Mouse (Mus musculus): ENCODE results near the gene Foxp1.

Gene Foxp1

GRCm38 (mm10) chr6:98975918-98976317 lies 546.6 kb downstream of the Foxp1 start:
- DNase-seq: no peak

GRCm38 (mm10) chr6:98973433-98973832 lies 549.1 kb downstream of the Foxp1 start:
- no peak for DNase-seq

DNA sequence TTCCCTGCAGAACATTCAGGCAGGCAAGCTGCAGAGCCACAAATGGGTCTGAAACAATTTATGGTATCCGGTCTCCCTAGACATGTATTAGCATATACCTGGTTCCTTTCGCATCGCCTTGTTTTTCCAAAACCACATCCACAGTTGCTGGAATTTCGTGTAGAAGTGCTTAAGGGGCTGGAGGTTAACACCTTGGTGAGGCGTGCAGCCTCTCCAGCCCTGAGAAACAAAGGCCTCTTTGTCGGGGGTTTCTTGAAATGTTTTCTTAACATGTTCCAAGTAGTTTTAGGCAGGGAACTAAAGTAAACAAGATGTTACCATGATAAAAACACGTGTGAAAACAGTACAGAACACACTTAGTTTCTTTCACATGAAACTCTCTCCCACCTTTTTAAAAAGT lies 550.1 kb downstream of the Foxp1 start:
- DNase-seq: no peak

GRCm38 (mm10) chr6:98959333-98959732 lies 563.2 kb downstream of the Foxp1 start:
- DNase-seq: no peak

- no peak for DNase-seq
These were observed 565.9 kb downstream of the Foxp1 start for GRCm38 (mm10) chr6:98956522-98957169.

- DNase-seq: no peak
These were observed 566.8 kb downstream of the Foxp1 start for GRCm38 (mm10) chr6:98955706-98956105.

- no peak for DNase-seq
These were observed 568.1 kb downstream of the Foxp1 start for GRCm38 (mm10) chr6:98954439-98954838.

- no peak for DNase-seq
These were observed 572.8 kb downstream of the Foxp1 start for GRCm38 (mm10) chr6:98949703-98950191.

DNA sequence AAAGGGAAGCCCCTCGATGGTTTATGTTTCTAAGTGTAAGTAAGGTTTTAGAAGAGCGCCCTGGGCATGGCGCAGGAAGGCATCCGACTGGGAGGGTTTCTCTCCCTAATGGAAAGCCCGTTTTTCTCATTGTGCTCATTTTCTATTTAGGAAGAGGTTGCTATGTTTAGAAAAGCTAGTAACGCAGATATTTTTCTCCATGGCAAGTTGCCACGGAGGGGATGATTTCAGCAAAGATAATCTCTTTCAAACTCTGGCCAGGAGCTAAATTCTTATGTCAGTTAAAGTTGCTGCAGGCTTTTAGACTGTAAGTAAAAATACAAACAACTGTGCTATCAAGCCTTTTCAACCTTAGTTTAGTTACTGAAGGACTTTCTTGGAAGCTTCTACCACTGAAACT lies 573.2 kb downstream of the Foxp1 start:
- no peak for DNase-seq

- DNase-seq: no peak
These were observed 574.1 kb downstream of the Foxp1 start for GRCm38 (mm10) chr6:98948153-98949141.

- DNase-seq: no peak
These were observed 574.9 kb downstream of the Foxp1 start for GRCm38 (mm10) chr6:98947486-98948152.

GRCm38 (mm10) chr6:98946731-98947130 lies 575.8 kb downstream of the Foxp1 start:
- DNase-seq: no peak

DNA sequence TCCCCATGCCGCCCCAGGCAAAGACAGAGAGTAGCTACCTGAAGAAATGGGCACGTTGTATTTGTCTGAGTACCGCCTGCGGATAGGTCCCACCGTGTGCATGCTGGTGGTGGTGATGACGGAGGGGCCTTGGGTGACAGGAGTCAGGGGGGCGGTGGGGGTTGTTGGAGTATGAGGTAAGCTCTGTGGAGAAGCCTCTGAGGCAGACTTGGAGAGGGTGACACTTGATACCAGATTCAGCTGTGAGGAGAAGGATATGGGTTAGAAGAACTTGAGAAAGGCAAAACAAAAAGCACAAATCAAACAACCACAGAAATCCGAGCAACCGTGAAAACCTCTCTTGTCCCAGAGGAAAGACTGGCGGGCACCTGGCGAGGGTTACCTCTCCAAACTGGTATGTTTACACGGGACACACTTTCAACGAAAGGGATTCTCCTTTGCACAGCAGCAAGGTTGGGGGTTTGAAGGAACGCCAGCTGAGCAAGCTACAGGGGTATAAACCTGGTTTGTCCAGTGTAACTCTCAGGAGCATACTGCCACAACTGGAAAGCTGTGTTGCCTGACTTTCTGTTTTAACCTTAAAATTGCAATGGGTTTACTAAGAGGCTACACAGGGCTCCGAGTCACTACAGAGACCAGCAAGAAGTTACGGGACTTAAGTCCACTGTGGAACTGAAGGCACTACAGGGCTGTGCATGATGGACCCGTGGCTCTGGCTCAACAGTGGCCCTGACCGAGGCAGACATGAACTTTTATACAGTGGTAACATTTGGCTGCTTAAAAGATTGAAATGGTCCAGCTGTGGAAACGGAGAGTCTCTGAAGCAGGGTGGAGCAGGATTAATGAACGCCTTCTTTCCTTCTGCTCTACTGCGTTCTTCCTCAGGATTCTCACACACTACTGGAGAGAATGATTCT lies 576.8 kb downstream of the Foxp1 start:
- DNase-seq: no peak

DNA sequence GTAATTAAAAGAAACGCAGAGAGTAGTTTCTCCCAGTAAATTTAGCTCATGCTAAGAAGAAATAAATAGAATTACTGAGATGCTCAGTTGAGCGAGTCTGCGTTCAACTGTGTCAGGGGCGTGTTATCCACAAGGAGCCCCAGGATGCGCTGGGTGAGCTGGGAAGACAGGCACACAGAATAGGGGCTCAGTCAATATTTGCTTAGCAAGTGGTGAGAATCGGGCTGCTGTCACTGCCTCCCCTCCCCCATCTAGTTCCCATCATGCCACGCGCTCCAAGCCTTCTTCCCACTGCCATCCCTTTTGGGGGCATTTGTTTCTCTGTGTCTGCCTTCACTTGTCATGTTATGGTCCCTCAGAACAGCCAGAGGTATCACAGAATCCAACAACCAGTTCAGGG lies 584.2 kb downstream of the Foxp1 start:
- DNase-seq: no peak

- DNase-seq: no peak
These were observed 585.0 kb downstream of the Foxp1 start for GRCm38 (mm10) chr6:98937513-98937912.

- no peak for DNase-seq
These were observed 586.1 kb downstream of the Foxp1 start for GRCm38 (mm10) chr6:98936377-98936776.

- no peak for DNase-seq
These were observed 587.4 kb downstream of the Foxp1 start for GRCm38 (mm10) chr6:98935169-98935568.

DNA sequence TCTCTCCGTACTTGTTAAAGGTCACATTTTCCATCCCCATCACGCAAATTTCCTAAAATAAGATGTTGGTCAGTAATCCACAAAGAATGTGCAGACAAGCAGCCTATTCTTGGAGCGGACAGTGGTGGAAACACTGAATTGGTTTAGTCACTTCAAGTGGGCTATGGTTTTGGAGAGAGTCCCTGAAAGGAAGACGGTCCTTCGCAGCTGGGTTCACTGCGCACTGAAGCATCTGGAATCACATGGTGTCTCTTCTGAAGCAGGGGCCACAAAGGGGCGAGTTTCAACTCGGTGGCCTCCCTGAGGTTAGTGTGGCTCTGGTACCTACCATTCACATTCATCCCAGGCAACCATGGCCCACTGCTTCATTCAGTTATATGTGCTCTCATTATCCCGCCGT lies 588.1 kb downstream of the Foxp1 start:
- DNase-seq: no peak

DNA sequence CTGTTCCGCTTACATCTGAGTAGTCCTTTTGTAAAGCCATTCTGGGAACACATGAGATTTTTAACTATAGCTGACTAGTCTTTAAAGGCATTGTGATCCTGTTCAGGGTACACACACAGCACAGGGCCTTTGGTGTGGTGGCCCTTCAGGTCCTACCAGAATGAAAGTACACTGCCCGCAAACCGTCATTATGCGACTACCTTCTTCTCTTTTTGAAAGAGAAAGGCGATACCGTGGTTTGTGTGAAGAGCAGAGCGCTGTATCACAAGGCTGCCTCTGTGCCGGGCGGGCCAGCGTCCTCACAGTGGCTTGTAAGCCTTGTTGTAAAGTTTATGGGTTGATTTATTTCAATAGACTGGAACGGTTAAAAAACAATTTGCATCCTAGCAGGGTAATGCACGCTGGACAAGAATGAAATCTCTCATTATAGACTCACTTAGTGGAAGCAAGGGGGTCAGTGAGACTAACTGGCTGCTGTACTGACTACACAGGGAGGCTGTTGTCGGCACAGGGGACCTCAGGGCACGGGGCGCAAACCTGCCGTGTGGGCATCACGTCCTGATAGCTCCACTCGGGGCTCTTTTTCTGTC lies 589.3 kb downstream of the Foxp1 start:
- DNase-seq: no peak

- DNase-seq: no peak
These were observed 590.5 kb downstream of the Foxp1 start for GRCm38 (mm10) chr6:98931881-98932540.

- DNase-seq: no peak
These were observed 591.7 kb downstream of the Foxp1 start for GRCm38 (mm10) chr6:98930652-98931300.
